Mouse (Mus musculus): ENCODE measurements around the gene Traf7. TPM values are rescaled to one million over a fixed set of nuclear protein-coding genes. Genes with fewer than 3 reads are reported as not detected.
A peak's percentile ranks its signal among the peaks of the same experiment; 100 is the strongest.

Traf7 gene
- polyA plus RNA-seq, 1 experiment: 113 TPM

- 51% methylated on average over 2 of the region's 2 CpGs for WGBS
- H3K27ac ChIP-seq (ENCODE audit: insufficient read depth, low read depth, low read length): no peak overlapping the region
- no peaks in the 10 kb centered on the region for H3K4me1 ChIP-seq (ENCODE audit: control insufficient read depth, insufficient read depth, insufficient read length, low read length)
- no peak overlapping the region for H3K4me3 ChIP-seq (ENCODE audit: low read depth, low read length)
- H3K36me3 ChIP-seq (ENCODE audit: control insufficient read depth, insufficient read depth, low read length): no peaks in the 10 kb centered on the region
- TF ChIP-seq CTCF (IDR thresholded peaks at IDR 0.05; ENCODE audit: extremely low read depth, insufficient read length, insufficient replicate concordance, low read depth, low read length): peak; percentile 57; the same call in 1 of the 2 replicates
- TF ChIP-seq POLR2A (IDR thresholded peaks at IDR 0.05; ENCODE audit: low read depth, low read length): no peak
- H3K27me3 ChIP-seq (ENCODE audit: control insufficient read depth, insufficient read depth, low read length): no peaks in the 10 kb centered on the region; the same call in 1 of the 2 replicates
These were observed 33.0 kb downstream of the Traf7 start for GRCm38 (mm10) chr17:24494627-24495335.

GRCm38 (mm10) chr17:24490399-24490798 lies 37.3 kb downstream of the Traf7 start:
- Histone ChIP-seq H3K36me3 (ENCODE audit: control insufficient read depth, insufficient read depth, low read length) (no peaks in the 10 kb centered on the region), H3K27me3 (ENCODE audit: control insufficient read depth, insufficient read depth, low read length) (peaks cover 23% of the 10 kb centered on the region), H3K27ac (ENCODE audit: insufficient read depth, low read depth, low read length) (no peak overlapping the region), H3K4me1 (ENCODE audit: control insufficient read depth, insufficient read depth, insufficient read length, low read length) (peaks cover 6% of the 10 kb centered on the region; the same call in 1 of the 2 replicates), H3K4me3 (ENCODE audit: low read depth, low read length) (no peak overlapping the region)
- 92% methylated on average over 4 of the region's 4 CpGs for WGBS
- no peak for TF ChIP-seq CTCF (IDR thresholded peaks at IDR 0.05; ENCODE audit: extremely low read depth, insufficient read length, insufficient replicate concordance, low read depth, low read length)
- no peak for TF ChIP-seq POLR2A (IDR thresholded peaks at IDR 0.05; ENCODE audit: low read depth, low read length)

- Histone ChIP-seq H3K27me3 (ENCODE audit: control insufficient read depth, insufficient read depth, low read length) (peaks cover 23% of the 10 kb centered on the region), H3K27ac (ENCODE audit: insufficient read depth, low read depth, low read length) (no peak overlapping the region), H3K4me1 (ENCODE audit: control insufficient read depth, insufficient read depth, insufficient read length, low read length) (peaks cover 6% of the 10 kb centered on the region; the same call in 1 of the 2 replicates), H3K4me3 (ENCODE audit: low read depth, low read length) (peak overlapping the region; percentile 69), H3K36me3 (ENCODE audit: control insufficient read depth, insufficient read depth, low read length) (no peaks in the 10 kb centered on the region)
- WGBS: 36% methylated on average over 19 of the region's 19 CpGs
- TF ChIP-seq CTCF (IDR thresholded peaks at IDR 0.05; ENCODE audit: extremely low read depth, insufficient read length, insufficient replicate concordance, low read depth, low read length) (no peak), POLR2A (IDR thresholded peaks at IDR 0.05; ENCODE audit: low read depth, low read length) (no peak)
These were observed 38.3 kb downstream of the Traf7 start for GRCm38 (mm10) chr17:24489265-24490030.

- H3K4me3 ChIP-seq (ENCODE audit: low read depth, low read length): peak overlapping the region; percentile 69
- no peak overlapping the region for H3K27ac ChIP-seq (ENCODE audit: insufficient read depth, low read depth, low read length)
- under 1% methylated on average over 65 of the region's 81 CpGs for WGBS
- H3K4me1 ChIP-seq (ENCODE audit: control insufficient read depth, insufficient read depth, insufficient read length, low read length): peaks cover 6% of the 10 kb centered on the region; the same call in 1 of the 2 replicates
- H3K36me3 ChIP-seq (ENCODE audit: control insufficient read depth, insufficient read depth, low read length): no peaks in the 10 kb centered on the region
- TF ChIP-seq CTCF (IDR thresholded peaks at IDR 0.05; ENCODE audit: extremely low read depth, insufficient read length, insufficient replicate concordance, low read depth, low read length) (no peak), POLR2A (IDR thresholded peaks at IDR 0.05; ENCODE audit: low read depth, low read length) (no peak)
- H3K27me3 ChIP-seq (ENCODE audit: control insufficient read depth, insufficient read depth, low read length): peaks cover 23% of the 10 kb centered on the region
These were observed 39.0 kb downstream of the Traf7 start for GRCm38 (mm10) chr17:24488662-24489264.

GRCm38 (mm10) chr17:24488186-24488661 lies 39.5 kb downstream of the Traf7 start, which contains the start of gene Caskin1:
Gene Caskin1, plus strand, starts transcription at chr17:24488601.
- Histone ChIP-seq H3K27ac (ENCODE audit: insufficient read depth, low read depth, low read length) (no peak within 1 kb of the TSS), H3K36me3 (ENCODE audit: control insufficient read depth, insufficient read depth, low read length) (no peaks in the 10 kb centered on the region), H3K4me1 (ENCODE audit: control insufficient read depth, insufficient read depth, insufficient read length, low read length) (peaks cover 6% of the 10 kb centered on the region; the same call in 1 of the 2 replicates), H3K27me3 (ENCODE audit: control insufficient read depth, insufficient read depth, low read length) (peaks cover 23% of the 10 kb centered on the region), H3K4me3 (ENCODE audit: low read depth, low read length) (peak within 1 kb of the TSS; percentile 69)
- WGBS: 2% methylated on average over 44 of the region's 45 CpGs
- TF ChIP-seq POLR2A (IDR thresholded peaks at IDR 0.05; ENCODE audit: low read depth, low read length) (no peak), CTCF (IDR thresholded peaks at IDR 0.05; ENCODE audit: extremely low read depth, insufficient read length, insufficient replicate concordance, low read depth, low read length) (no peak)

DNA sequence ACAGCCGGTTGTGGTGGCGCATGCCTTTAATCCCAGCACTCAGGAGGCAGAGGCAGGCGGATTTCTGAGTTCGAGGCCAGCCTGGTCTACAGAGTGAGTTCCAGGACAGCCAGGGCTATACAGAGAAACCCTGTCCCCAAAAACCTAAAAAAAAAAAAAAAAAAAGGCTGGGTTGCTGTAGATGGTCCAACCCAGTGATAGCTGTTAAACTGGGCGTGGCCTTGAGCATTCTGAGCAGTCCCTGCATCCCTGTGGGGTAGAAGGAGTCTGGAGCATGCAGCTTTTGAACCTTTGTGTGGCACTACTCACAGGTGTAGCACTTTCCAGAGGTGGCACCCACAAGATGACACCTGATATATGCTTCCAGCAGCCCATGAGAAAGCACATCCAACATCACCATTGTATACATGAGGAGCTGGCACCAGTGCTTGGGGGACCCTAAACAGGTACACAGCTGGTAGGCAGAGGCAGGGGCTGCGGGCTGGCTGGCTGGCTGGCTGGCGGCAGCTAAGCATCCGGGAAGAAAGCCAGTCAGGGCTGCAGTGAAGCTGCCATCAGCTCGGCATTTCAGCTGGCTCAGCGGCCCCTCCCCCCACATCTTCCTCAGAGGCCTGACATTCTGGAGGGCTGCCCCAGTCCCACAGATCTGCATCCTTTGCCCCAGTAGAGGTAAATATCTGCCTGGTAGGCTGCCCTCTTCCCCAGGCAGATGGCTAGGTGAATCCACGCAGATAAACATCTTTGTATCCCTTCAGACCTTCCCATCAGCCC lies 42.5 kb downstream of the Traf7 start:
- 54% methylated on average over 11 of the region's 11 CpGs for WGBS
- no peak overlapping the region for H3K4me3 ChIP-seq (ENCODE audit: low read depth, low read length)
- H3K4me1 ChIP-seq (ENCODE audit: control insufficient read depth, insufficient read depth, insufficient read length, low read length): peaks cover 6% of the 10 kb centered on the region; the same call in 1 of the 2 replicates
- H3K36me3 ChIP-seq (ENCODE audit: control insufficient read depth, insufficient read depth, low read length): no peaks in the 10 kb centered on the region
- H3K27me3 ChIP-seq (ENCODE audit: control insufficient read depth, insufficient read depth, low read length): peaks cover 23% of the 10 kb centered on the region
- no peak overlapping the region for H3K27ac ChIP-seq (ENCODE audit: insufficient read depth, low read depth, low read length)
- TF ChIP-seq CTCF (IDR thresholded peaks at IDR 0.05; ENCODE audit: extremely low read depth, insufficient read length, insufficient replicate concordance, low read depth, low read length): no peak
- no peak for TF ChIP-seq POLR2A (IDR thresholded peaks at IDR 0.05; ENCODE audit: low read depth, low read length)
